Mouse (Mus musculus) kidney, adult 2 months (tissue): ENCODE data around the gene Fam71d.

Experiments used
- CTCF ChIP-seq: fragments of 200-500 bp; conservative IDR thresholded peaks from 2 replicates; pipeline ENCODE4 v1.5.1; 2011; ENCODE audit warnings: low read depth, mild to moderate bottlenecking, control low read depth, low read length, moderate library complexity, mixed read lengths; ENCODE audit not compliant: insufficient read depth, insufficient read length
- POLR2A ChIP-seq: fragments of 200-500 bp; IDR thresholded peaks from one replicate; pipeline ENCODE4 v1.6.1; 2011; ENCODE audit warnings: low read depth, low read length, control low read depth

DNA sequence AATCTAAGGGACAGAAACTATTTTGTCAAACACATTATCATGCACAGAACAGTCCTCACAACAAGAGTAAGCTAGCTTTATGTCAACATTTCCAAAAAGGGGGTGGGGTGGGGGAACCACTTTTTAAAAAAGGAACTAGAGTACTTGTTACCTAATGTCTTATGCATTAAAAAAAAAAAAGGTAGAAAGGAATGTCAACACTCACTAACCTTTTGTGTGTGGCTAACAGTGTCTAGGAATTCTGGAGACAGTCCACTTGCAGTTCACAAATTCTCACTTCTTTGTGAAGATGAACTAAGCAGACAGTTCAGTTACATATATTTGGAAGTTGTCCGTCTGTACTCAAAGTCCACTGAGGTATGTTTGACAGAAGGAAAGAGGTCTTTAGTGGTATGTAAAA is 56.1 kb downstream of the Fam71d start:
- TF ChIP-seq CTCF: no peak
- no peak for TF ChIP-seq POLR2A
